In genomic region chr2:121621262-121622163, GRCm38 (mm10) we compare ENCODE assay signal across 7 mouse cellular contexts.
DNase-seq lines count a peak whose midpoint lies in the region; TF ChIP-seq lines count a peak whose summit lies in the region.

No protein-coding gene starts in this region.

- DNase-seq in 416B (ENCODE audit: low read depth) (peak; percentile 28), R1 (ENCODE audit: low read depth, low spot score) (peak; percentile 86)
- DNase-seq in fibroblast of lung, adult 2 months (ENCODE audit: low read depth) = peak; percentile 93
- DNase-seq in left cerebral cortex, adult 2 months (ENCODE audit: extremely low spot score in 1 of 2, low spot score in 2 of 2) = peak; percentile 45 to 50
- no peak for DNase-seq in kidney, adult 9 months
- DNase-seq in natural killer cell, adult 2 months (ENCODE audit: low spot score in 2 of 2) = no peak
- no peak for DNase-seq in thymus, postnatal 36 days

- peak overlapping the region; percentile 72 for H3K27ac ChIP-seq in left cerebral cortex, adult 2 months

- TF ChIP-seq CTCF in left cerebral cortex, adult 2 months (IDR thresholded peaks at IDR 0.05) = no peak

- intact Hi-C loops in left cerebral cortex, adult 2 months (cut with DNase I) = loop anchor here (5.0 kb wide), 1 partner anchor 56 kb away; no protein-coding TSS in a partner anchor

- peak overlapping the region; percentile 0; the same call in 1 of the 2 replicates for H3K4me3 ChIP-seq in left cerebral cortex, adult 2 months

Comparison
In these comparisons a context has a peak if more than half of its experiments do, and no peak if none do; other contexts are left out.
1. DNase-seq: peak in 416B (single experiment), R1 (single experiment), fibroblast of lung, adult 2 months (single experiment) and left cerebral cortex, adult 2 months (2 of 2); none in kidney, adult 9 months (single experiment), natural killer cell, adult 2 months (0 of 2) and thymus, postnatal 36 days (0 of 2).